Mouse (Mus musculus) thymus, postnatal 10 days (tissue): ENCODE measurements at regions not wholly inside any gene's neighbourhood (a gene's known extent, or its start where the extent isn't known, plus 50 kb on each side); places are given as distances from the start of the nearest gene placed in this dataset.
"Not testable (repeated sequence)": the region's sequence is repeated elsewhere in the genome, so short reads cannot be mapped to it uniquely, and the experiment has no call there.

Experiments used
- DNase-seq, 2 experiments: peaks; one replicate each; pipeline ENCODE4 v3.0.0; 2021; ENCODE audit warnings: low spot score in 2 of 2

GRCm38 (mm10) chrX:103532620-103533199 is 97.7 kb upstream of the Zcchc13 start:
- DNase-seq, result not testable (repeated sequence)

GRCm38 (mm10) chrX:103533306-103533705 is 97.1 kb upstream of the Zcchc13 start:
- peak; percentile 23 to 27 for DNase-seq

- DNase-seq, result no peak
Observed at GRCm38 (mm10) chrX:103533831-103534230, 96.6 kb upstream of the Zcchc13 start.

- DNase-seq, result no peak
Observed at GRCm38 (mm10) chrX:103546490-103547202, 83.7 kb upstream of the Zcchc13 start.

GRCm38 (mm10) chrX:103551304-103551703 is 79.1 kb upstream of the Zcchc13 start:
- no peak for DNase-seq

- DNase-seq, result no peak
Observed at GRCm38 (mm10) chrX:103553196-103553595, 77.2 kb upstream of the Zcchc13 start.

- DNase-seq, result no peak
Observed at GRCm38 (mm10) chrX:103553605-103554004, 76.8 kb upstream of the Zcchc13 start.

- DNase-seq, result not testable (repeated sequence)
Observed at GRCm38 (mm10) chrX:103555041-103555986, 75.1 kb upstream of the Zcchc13 start.

GRCm38 (mm10) chrX:103556046-103556445 is 74.3 kb upstream of the Zcchc13 start:
- no peak for DNase-seq

- DNase-seq, result no peak
Observed at GRCm38 (mm10) chrX:103556681-103557490, 73.5 kb upstream of the Zcchc13 start.

- no peak for DNase-seq
Observed at GRCm38 (mm10) chrX:103557496-103557895, 72.9 kb upstream of the Zcchc13 start.

- peak; percentile 32 to 38 for DNase-seq
Observed at GRCm38 (mm10) chrX:103563531-103564246, 66.7 kb upstream of the Zcchc13 start.

- DNase-seq, result no peak
Observed at GRCm38 (mm10) chrX:103573344-103573743, 57.0 kb upstream of the Zcchc13 start.

- no peak for DNase-seq
Observed at GRCm38 (mm10) chrX:103579484-103579883, 50.9 kb upstream of the Zcchc13 start.
